Comparison of ENCODE assay signal across 11 mouse cellular contexts in genomic region chr8:35946539-35946940, GRCm38 (mm10).
A peak's percentile ranks its signal among the peaks of the same experiment; 100 is the strongest.
DNase-seq lines count a peak whose midpoint lies in the region; ATAC-seq and TF ChIP-seq lines count a peak whose summit lies in the region.
"Had no signal": no experiment of that assay in that cellular context is flagged by ENCODE, and none has a peak within 500 bp of the region (broad histone marks: within the 10 kb centered on the region; RNA-seq: fewer than 3 reads in every experiment).

No protein-coding gene starts in this region.

- no peak for ATAC-seq in liver, postnatal 0 days
- ATAC-seq in liver, embryonic 11.5 days (replicated peaks; ENCODE audit: low FRiP score), result no peak

- H3K36me3 ChIP-seq in liver, postnatal 0 days (replicated peaks; ENCODE audit: insufficient read depth, low read length), result no peaks in the 10 kb centered on the region
- no peaks in the 10 kb centered on the region for H3K36me3 ChIP-seq in liver, embryonic 11.5 days (ENCODE audit: control insufficient read depth, insufficient read depth, low read length)

- peak; percentile 51 for DNase-seq in embryo, embryonic 10 days (ENCODE audit: low spot score)
- DNase-seq in embryo, embryonic 10.5 days (ENCODE audit: low spot score), result no peak
- DNase-seq in liver, postnatal 0 days, result no peak
- no peak for DNase-seq in liver, embryonic 11.5 days (ENCODE audit: low spot score)
- DNase-seq in embryo, embryonic 11 days, result peak; percentile 38
- DNase-seq in lung, postnatal 25 days (ENCODE audit: low spot score), result peak; percentile 28
- no peak for DNase-seq in c-Kit-positive CD71-positive TER-119-positive erythroid progenitor cells, embryonic 14.5 days (ENCODE audit: low spot score)
- DNase-seq in adrenal gland, adult 8-10 months, result no peak
- DNase-seq: adrenal gland, postnatal 14 days; cerebellum, adult 9-10 months; heart, postnatal 14 days had no signal

- no peak overlapping the region for H3K27ac ChIP-seq in liver, postnatal 0 days (ENCODE audit: low read depth)
- H3K27ac ChIP-seq in liver, embryonic 11.5 days (ENCODE audit: low read depth, low read length), result no peak overlapping the region

- WGBS in liver, postnatal 0 days (ENCODE audit: insufficient replicate concordance), result 45% methylated on average over 1 of the region's 1 CpGs
- 30% methylated on average over 1 of the region's 1 CpGs for WGBS in liver, embryonic 11.5 days

- H3K4me3 ChIP-seq in liver, postnatal 0 days (ENCODE audit: low read depth, low read length), result no peak overlapping the region
- no peak overlapping the region for H3K4me3 ChIP-seq in liver, embryonic 11.5 days (ENCODE audit: low read depth, low read length)

- TF ChIP-seq EP300 in liver, postnatal 0 days (IDR thresholded peaks at IDR 0.05; ENCODE audit: low read depth), result no peak

- 0 out of 2 replicates have a peak, but pooled peaks have one; percentile 14 for TF ChIP-seq CTCF in liver, postnatal 0 days (IDR thresholded peaks at IDR 0.05; ENCODE audit: low read depth)

- no peaks in the 10 kb centered on the region for H3K9me3 ChIP-seq in liver, postnatal 0 days (ENCODE audit: low read length)
- no peaks in the 10 kb centered on the region for H3K9me3 ChIP-seq in liver, embryonic 11.5 days (ENCODE audit: control insufficient read depth, low read length)

- H3K4me1 ChIP-seq in liver, postnatal 0 days (ENCODE audit: insufficient read depth), result no peaks in the 10 kb centered on the region; the same call in 1 of the 2 replicates
- no peaks in the 10 kb centered on the region for H3K4me1 ChIP-seq in liver, embryonic 11.5 days (replicated peaks; ENCODE audit: control insufficient read depth, insufficient read depth, low read length)

- no peaks in the 10 kb centered on the region for H3K27me3 ChIP-seq in liver, postnatal 0 days (ENCODE audit: insufficient read depth, low read length)
- H3K27me3 ChIP-seq in liver, embryonic 11.5 days (replicated peaks; ENCODE audit: control insufficient read depth, insufficient read depth, low read length), result no peaks in the 10 kb centered on the region

- H3K9ac ChIP-seq in liver, postnatal 0 days (replicated peaks), result no peak overlapping the region
- no peak overlapping the region for H3K9ac ChIP-seq in liver, embryonic 11.5 days (ENCODE audit: low read depth, low read length)

- no peak overlapping the region for H3K4me2 ChIP-seq in liver, postnatal 0 days (ENCODE audit: low read depth, low read length)
- H3K4me2 ChIP-seq in liver, embryonic 11.5 days, result no peak overlapping the region

Comparison
In these comparisons a context has a peak if more than half of its experiments do, and no peak if none do; other contexts are left out.
1. DNase-seq: peak in embryo, embryonic 10 days (single experiment), embryo, embryonic 11 days (single experiment) and lung, postnatal 25 days (single experiment); none in embryo, embryonic 10.5 days (single experiment), liver, postnatal 0 days (single experiment), liver, embryonic 11.5 days (single experiment), c-Kit-positive CD71-positive TER-119-positive erythroid progenitor cells, embryonic 14.5 days (single experiment) and adrenal gland, adult 8-10 months (single experiment).